Mouse (Mus musculus) embryo, embryonic 10.5 days (tissue): ENCODE data around the gene Hip1.

Experiments used
- DNase-seq: peaks from one replicate; pipeline ENCODE4 v3.0.0-alpha.2; 2015; ENCODE audit warnings: low spot score

Hip1 gene

GRCm38 (mm10) chr5:135544865-135545797, at the start of gene Hip1:
TSS of gene Hip1 (minus strand) at chr5:135545120.
- peak; percentile 99 for DNase-seq

DNA sequence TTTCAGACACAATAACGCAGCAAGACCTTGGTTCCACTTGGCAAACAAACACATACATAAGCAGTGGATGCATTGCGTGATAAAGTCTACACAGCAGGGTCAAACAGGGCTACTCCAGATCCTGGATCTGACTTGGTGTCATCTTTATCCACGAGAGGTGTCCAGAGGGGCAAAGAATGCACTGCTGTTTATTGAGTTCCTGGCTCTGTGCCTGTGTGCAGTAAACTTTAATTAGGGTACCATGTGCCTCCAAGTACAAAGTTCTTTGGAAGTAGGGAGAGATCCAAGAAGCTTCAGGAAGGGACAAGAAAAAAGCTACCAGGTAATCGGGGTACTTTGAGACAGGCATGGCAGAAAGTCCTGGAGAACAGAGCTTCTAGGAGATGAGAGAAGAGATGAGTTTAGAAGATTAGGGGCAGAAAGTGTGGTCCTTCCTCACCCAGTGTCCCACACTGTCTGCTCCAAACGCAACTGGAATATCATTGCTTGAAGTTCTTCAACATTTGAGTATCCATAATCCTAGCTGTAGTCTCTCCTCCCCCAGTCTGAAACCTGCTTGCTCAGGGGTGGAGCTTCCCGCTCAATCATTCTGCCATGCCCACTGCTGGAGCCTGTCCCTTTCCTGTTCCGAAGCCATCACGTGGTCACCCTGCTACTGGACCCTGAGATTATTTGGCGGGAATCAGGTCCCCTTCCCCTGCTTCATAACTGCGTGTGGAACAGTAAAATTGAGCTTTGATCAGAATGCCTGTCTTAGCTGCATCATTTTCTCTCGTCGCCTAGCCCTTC, 45.3 kb upstream of the Hip1 start:
- DNase-seq = no peak

- no peak for DNase-seq
Observed at GRCm38 (mm10) chr5:135587764-135588163, 42.8 kb upstream of the Hip1 start.

- no peak for DNase-seq
Observed at GRCm38 (mm10) chr5:135585691-135586090, 40.8 kb upstream of the Hip1 start.

GRCm38 (mm10) chr5:135582330-135582729, 37.4 kb upstream of the Hip1 start:
- no peak for DNase-seq

DNA sequence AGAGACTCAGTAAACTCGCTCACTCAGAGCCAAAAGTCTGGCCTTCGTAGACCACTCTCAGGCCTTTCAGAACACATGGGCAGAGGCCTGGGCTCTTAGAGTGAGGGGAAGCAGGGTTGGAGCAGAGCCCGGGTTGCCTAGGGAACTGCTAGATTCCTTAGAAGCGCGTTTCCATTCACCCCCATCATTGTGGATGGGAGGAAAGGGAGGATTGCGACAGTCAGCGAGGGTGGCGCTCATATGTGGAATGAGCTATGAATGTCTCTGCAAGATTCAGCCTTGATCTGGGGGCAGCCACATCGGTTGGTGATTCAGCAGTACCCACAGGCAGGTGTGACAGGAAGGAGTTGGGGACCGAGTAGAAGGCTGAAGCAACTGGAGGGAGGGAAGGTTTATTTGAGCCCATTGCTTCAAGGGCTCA, 34.4 kb upstream of the Hip1 start:
- no peak for DNase-seq

DNA sequence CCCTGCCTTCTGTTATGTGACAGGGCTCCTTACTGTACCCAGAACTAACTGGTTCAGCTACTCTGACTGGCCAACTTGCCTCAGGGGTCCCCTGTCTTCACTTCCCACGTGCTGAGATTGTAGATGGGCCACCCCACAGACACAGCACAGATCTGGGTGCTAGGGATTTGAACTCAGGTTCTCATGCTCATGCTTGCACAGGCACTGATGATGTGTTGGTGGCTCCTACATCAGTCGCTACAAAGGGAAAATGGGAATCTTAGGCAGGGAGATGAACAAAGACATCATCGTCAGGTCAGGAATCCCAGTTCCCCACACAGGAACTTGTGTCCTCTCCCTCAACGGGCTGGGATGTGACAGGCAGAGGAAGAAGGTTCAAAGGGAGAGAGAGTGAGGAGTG, 31.1 kb upstream of the Hip1 start:
- DNase-seq = no peak

DNA sequence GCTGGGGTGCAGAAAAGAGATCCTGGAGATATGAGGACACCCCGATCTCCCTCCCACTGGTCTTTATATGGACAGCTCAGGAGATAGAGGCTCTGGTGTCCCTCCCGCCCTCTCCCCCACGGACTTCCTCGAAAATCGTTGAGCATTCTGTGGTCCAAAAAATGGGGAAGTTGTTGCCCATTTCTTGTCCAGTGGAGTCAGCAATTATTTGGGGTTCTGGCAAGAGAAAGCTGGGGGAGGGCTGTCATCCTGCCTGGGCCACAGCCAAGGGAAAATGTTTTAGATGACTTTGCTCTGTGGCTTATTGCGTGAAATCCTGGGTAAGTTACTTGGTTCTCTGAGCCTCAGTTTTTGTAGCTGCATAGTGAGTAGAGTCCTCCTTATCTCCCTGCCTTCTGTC, 28.1 kb upstream of the Hip1 start, which contains the start of gene Ccl24:
Gene Ccl24, minus strand, starts transcription at position 44 of the 400 bp plus-strand sequence.
- DNase-seq = no peak

- no peak for DNase-seq
Observed at GRCm38 (mm10) chr5:135568698-135569097, 23.8 kb upstream of the Hip1 start.

DNA sequence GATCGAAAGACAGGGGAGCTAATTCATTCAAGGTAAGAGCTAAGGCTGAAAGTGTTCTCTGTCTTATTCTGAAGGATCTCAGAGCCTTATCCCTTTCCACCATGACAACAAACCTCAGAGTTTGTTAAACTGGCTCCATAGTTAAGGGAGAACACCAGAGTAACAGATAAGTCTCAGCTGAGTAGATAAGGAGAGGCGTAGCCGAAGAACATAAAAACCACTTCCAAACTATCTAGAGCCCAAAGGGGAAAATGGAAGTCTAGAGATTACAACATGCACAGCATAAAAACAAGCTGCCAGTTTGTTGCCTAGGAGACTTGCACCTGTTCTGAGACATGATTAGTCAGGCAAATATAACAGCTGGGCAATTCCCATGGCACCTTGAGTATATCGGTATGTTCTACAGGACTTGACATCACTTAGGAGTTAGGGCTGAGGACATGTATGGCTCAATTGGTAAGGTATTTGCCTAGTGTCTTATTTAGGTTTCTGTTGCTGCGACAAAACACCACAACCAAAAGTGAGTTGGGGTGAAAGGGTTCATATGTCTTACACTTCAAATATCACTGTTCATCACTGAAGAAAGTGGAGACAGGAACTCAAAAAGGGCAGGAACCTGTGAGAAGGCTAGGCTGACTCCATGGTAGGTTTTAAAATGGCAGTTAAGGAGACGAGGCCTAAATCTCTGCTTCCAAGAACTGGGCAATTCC, 22.8 kb upstream of the Hip1 start:
- no peak for DNase-seq

GRCm38 (mm10) chr5:135563469-135563868, 18.5 kb upstream of the Hip1 start, which contains the start of gene Ccl26:
TSS of gene Ccl26 (minus strand) at chr5:135563569.
- no peak for DNase-seq

GRCm38 (mm10) chr5:135557671-135558070, 12.8 kb upstream of the Hip1 start:
- no peak for DNase-seq

GRCm38 (mm10) chr5:135557051-135557450, 12.1 kb upstream of the Hip1 start:
- DNase-seq = peak; percentile 36

DNA sequence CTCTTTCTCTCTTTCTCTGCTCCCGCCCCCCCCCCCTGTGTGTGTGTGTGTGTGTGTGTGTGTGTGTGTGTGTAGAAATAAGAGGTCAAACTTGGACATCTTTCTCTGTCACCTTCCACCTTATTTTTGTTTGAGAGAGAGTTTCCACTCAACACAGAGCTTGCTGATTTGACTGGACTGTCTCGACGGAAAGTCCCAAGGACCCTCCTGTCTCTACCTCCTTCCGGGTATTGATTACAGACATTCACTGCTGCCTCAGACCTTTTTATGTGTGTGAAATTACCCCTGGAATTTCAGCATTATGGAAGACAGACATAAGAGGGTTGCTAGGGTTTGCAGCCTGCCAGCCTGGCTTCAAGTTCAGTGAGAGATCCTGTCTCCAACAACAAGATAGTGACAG, 11.3 kb upstream of the Hip1 start:
- no peak for DNase-seq

- DNase-seq = no peak
Observed at GRCm38 (mm10) chr5:135551591-135551990, 6.7 kb upstream of the Hip1 start.

GRCm38 (mm10) chr5:135550910-135551309, 6.0 kb upstream of the Hip1 start:
- peak; percentile 66 for DNase-seq

- no peak for DNase-seq
Observed at GRCm38 (mm10) chr5:135547990-135548389, 3.1 kb upstream of the Hip1 start.

DNA sequence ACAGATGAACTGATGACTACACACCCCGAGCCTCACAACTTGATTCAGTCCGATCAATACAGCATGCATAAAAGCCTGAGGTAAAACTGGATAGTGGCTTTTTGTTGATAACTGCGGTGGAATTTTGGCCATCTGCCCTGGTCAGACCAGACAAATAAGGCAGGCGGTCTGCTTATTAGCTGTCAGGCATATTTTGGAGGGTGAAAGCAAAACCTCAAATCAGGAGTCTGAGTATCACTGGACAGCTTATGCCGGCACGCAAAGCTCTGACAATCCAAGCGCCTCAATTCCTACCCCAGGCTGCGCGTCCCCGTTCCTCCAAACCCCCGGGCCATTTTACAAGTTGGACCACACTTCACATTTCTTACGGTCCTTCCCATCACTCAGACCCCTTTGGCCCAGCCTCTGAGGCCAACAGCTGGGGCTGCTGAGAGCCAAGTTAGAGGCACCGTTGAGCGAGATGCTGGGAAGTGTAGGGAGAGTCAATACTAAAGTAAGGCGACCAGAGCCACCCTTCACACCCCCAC, 825 bp downstream of the Hip1 start:
- peak; percentile 31 for DNase-seq

- DNase-seq = no peak
Observed at GRCm38 (mm10) chr5:135537794-135538214, 7.1 kb downstream of the Hip1 start.

DNA sequence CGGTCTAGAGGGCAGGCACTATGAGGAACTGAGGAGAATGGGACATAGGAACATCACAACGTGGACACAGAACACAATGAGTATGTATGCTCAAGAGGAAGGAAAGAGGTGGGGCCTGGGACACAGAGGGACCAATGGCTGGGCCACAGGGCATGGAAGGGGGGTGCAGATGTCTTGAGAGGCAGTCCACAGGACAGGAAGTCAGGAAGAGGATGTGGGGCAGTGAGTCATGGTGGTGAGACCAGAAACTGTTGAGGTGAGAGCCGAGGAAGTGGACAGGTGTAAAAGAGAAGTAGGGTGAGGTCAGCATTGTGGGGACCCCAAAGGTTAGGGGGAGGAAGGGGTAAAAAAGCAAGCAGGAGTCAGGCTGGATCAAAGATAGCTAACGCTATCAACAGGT, 7.6 kb downstream of the Hip1 start:
- DNase-seq = no peak

DNA sequence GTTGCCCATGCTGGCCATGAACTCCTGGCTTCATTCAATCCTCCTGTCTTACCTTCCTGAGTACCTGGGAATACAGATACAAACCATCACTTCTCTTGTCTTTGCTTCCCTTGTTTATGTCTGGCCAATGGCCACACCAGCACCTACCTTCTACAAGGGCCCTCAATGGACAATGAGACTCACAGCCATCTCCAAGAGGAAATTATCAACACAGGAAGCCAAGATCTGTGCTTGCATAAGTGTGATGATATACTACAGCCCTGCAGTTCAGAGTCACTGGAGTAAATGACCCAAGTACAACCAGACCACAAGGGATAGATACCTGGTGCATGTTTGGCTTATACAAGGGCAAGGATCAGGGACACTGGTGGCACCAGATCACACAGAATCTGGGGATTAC, 9.1 kb downstream of the Hip1 start:
- no peak for DNase-seq

DNA sequence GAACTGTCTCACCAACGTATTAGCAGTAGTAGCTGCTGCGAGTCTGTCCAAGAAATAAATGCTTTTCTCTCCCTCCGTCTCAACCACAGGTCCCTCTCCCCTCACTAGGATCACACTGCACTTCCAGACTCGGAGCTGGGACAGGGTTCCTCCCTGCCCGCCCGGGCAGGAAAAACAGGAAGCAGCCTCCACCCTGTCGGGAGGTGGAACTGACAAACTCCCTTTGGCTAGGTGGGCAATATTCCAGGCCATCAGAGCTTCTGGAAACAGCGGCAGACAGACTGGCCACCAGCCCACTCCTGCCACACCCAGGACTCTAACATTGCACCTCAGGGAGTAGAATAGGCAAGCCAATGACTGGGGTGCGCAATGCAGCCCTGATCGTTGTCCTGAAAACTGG, 11.5 kb downstream of the Hip1 start:
- no peak for DNase-seq
